Mouse (Mus musculus): ENCODE data around the gene Eif1b.
"Not testable (repeated sequence)": the region's sequence is repeated elsewhere in the genome, so short reads cannot be mapped to it uniquely, and the experiment has no call there.

The Eif1b gene

DNA sequence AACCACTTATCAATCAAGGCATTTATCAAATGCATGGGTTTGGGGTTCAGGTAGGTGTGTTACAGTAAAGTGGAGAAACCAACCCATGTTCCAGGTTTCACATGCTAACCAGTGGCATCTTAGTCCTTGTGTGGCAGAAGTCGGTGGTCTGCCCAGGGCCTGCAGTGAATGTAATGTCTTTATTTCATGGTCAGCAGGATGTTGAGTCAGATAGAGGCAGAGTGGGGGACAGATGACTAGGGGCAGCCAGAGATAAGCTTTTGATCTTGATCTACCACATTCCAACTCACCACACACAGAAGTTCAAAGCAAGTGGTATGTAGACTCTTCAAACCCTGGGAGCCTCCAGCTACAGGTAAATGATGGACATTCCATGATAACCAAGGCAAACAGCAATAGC, 29.1 kb downstream of the Eif1b start:
- no peak for DNase-seq (ENCODE audit: low spot score in 2 of 2)

DNA sequence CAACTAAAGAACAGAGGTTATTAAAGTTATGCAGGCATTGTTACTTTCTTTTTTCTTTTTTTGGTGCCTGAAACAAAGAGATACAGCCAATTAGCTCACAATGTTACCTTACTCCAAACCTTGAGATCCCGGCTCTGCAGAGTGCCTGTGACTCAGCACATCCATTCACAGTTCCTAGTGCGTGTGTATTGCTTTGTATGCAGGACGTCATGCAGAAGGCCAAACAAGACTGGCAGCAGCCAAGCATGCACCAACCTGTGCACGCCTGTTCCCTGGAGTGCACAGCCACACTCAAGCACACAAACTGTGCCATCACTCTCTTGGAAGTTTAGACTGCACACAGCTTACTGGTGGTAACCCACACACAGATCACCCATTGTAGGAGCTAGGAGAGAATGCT, 35.2 kb downstream of the Eif1b start:
- DNase-seq (ENCODE audit: low spot score in 2 of 2): no peak

DNA sequence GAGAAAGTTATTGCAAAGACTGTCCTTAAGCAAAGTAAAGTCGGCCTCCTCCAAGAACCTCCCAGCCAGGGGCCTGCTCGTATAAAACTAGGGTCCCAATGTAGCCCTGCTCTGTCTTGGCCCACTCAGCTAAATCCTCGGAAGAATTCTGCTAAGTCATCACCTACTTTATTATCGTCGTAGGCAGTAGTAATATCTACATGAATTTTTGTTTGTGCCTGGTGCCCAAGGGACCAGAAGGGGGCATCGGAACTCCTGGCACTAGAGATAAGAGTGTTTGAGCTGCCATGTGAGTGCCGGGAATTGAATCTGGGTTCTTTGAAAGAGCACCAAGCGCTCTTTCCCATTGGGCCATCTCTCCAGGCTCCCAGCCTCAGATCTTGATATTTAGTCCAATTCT, 35.9 kb downstream of the Eif1b start:
- no peak for DNase-seq (ENCODE audit: low spot score in 2 of 2)

DNA sequence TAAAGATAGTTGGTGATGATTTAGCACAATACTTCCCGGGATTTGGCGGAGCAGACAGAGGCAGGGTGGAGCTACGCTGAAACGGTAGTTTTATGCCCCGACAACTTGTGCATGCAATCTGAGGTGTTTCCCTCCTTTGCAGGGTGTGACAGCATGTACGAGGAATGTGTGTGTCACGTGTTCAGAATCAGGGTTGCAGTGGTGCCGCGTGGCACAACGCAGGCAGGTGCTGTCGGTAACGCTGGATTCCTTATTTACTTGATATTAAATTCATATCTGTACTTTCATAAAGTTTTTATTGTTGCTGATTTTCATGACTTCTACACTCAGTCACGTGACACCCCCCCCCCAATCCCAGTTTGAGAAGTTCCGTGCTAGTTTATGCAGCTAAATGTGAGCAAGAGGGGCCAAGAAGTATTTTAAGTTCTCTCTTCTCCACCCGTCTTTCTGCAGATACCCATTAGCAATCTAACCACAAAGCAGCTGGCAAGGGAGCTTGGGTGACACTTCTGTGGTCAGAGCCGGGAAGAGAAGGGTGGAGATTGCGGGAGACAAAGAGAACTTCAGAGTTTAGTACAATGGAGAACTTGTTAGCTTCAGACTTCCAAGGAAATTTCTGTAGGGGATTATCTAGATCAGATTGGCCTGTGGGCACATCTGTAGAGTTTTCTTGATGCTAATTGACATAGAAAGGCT, 36.9 kb downstream of the Eif1b start:
- no peak for DNase-seq (ENCODE audit: low spot score in 2 of 2)

DNA sequence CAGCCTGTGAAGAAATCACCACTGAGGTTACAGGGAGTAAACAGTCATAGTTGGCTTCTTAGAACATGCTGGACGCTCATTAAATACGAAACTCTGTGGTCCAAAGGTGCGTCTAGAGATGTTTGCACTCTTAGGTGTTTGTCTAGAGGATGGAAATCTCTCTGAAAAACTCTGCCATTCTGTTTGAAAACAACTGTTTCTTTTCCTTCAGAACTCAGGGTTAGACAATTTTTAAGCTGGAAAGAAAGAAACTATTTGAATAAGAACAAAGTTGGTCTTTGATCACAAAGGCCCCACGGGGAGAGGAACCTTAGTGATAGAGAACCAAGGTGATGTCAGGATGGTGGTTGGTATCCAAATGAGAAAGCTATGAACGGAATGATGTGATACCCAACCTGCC, 38.4 kb downstream of the Eif1b start:
- DNase-seq (ENCODE audit: low spot score in 2 of 2): no peak

DNA sequence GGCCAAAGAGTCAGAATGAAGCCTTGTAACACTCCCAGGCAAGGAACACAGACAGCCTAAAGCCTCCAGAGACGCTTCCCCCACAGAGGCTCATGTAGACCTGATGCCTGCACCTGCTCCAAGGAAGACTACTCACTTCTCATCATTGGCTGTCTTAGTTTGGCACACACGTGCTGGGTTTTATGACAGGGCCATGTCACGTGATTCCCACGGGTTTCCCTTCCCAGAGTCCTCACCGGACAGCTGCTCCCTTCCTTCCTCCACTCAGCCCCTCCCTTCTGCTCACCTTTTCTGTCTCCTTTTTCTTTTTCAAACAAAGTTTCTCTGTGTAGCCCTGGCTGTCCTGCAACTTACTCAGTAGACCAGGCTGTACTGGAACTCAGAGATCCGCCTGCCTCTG, 40.0 kb downstream of the Eif1b start:
- no peak for DNase-seq (ENCODE audit: low spot score in 2 of 2)

DNA sequence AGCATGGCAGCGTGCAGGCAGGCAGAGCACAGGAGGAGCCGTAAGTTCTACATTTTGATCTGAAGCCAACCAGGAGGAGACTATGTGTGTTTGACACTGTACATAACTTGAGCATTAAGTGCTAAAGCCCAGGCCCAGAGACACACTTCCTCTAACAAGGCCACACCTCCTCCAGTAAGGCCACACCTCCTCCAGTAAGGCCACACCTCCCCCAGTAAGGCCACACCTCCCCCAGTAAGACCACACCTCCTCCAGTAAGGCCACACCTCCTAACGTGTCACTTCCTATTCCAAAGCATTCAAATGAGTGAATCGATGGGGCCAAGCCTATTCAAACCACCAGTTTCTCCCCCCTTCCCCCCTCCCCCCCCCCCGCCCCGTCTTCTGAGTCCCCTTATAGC, 40.7 kb downstream of the Eif1b start:
- no peak for DNase-seq (ENCODE audit: low spot score in 2 of 2)

DNA sequence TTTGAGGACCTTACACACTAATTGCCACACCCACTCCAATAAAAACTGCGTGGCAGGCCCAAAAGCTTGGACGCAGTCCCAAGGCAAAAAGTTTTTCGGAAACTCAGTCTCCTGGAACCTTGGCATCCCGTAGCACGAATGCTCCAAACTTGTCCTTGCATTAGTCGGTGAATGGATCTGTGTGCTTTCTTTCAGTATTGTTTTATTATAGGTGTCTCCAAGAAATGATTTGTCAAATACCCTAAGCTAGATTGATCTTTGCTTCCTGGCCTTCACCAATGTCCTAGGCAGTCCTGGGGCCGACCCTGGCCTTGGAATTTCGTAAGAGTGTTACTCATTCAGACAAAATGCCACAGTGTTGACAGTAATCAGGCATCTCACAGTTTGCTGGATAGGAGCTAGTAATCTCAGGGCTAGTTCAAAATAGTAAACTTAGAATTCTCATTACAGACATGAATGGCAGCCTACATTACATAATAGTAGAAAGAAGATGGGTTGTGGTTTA, 41.5 kb downstream of the Eif1b start:
- not testable (repeated sequence) for DNase-seq (ENCODE audit: low spot score in 2 of 2)

DNA sequence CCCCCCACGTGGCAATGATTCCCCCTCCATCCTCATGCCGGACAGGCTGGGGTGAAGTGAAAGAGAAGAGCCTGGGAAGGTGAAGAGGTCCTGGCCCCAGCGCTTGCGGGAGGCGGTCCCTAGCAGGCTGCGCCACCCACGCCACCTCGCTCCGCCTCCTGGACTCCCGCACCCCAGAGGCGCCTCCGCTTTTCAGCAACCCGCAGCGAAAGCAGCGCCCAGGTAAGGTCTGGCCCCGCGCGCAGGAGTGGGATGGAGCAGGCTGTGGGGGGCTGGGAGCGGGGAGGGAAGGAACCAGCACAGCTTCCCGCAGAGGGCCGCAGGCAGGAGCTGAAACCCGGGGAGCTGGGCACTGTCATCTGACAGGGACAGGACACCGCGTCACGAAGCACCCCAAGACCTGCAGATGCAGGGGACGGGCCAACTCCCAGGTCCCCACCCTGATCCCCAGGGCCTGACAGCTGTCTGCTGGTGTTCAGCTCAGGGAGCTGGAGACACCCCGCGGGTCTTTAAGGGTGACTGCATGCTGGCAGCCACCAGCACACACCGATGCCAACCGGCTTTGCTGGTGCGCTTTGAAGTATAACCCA, 47.7 kb downstream of the Eif1b start, which contains the start of gene Entpd3:
TSS of gene Entpd3 (plus strand) at position 157 of the 590 bp plus-strand sequence.
- DNase-seq (ENCODE audit: low spot score in 2 of 2): no peak

DNA sequence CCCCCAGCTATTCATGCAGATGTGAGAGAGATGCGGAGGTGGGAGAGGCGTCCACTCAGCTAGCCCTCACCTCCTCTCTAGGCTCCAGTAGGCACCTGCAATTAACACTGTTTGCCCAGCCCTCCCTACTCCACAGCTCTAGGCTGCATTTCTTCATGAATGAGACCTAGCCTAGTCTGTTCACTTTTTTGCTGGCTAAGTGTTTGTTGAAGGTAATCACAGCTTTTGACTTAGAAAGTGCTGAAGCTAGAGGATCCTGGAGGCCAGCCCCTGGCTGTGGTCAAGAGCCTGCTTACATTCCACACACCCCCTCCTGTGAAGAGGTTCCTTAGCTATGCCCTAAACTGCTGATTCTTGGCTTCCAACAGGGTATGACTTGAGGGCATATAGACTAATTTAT, 49.4 kb downstream of the Eif1b start:
- no peak for DNase-seq (ENCODE audit: low spot score in 2 of 2)

DNA sequence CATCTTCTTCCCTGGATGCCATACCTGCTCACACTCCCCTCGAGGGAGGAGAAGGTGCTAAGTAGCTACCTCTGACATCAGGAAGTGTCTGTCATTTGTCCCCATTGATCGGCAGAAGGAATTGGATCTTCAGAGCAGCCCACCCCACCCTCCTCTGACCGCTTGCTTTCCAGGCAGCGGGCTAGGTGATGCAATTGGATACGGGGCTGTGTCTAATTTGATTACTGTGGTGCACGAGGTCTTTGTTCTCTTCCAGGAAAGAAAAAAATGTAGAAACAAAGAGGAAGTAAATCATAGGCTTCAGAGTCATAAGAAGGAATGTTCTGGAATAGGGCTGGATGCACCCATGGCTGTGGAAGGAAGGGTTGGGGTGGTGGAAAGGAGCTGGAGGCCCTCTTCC, 50.2 kb downstream of the Eif1b start:
- no peak for DNase-seq (ENCODE audit: low spot score in 2 of 2)
